Mouse (Mus musculus) spleen, postnatal 10 days (tissue): Measurements from ENCODE around the gene Tfdp2.
"Not testable (repeated sequence)": the region's sequence is repeated elsewhere in the genome, so short reads cannot be mapped to it uniquely, and the experiment has no call there.

Source experiments
- DNase-seq, 2 experiments: peaks; one replicate each; pipeline ENCODE4 v3.0.0; 2021 to 2022; ENCODE audit warnings: low spot score in 2 of 2

Tfdp2 gene

GRCm38 (mm10) chr9:96195885-96196622, at the start of gene Tfdp2:
Gene Tfdp2 (plus strand): TSS chr9:96196275.
- DNase-seq = peak; percentile 77 to 90

GRCm38 (mm10) chr9:96152801-96153200, 43.3 kb upstream of the Tfdp2 start:
- no peak for DNase-seq

GRCm38 (mm10) chr9:96158431-96158830, 37.6 kb upstream of the Tfdp2 start:
- DNase-seq = no peak

- no peak for DNase-seq
Measured at GRCm38 (mm10) chr9:96159047-96159446, 37.0 kb upstream of the Tfdp2 start.

- no peak for DNase-seq
Measured at GRCm38 (mm10) chr9:96160767-96161166, 35.3 kb upstream of the Tfdp2 start.

- no peak for DNase-seq
Measured at GRCm38 (mm10) chr9:96162421-96162820, 33.7 kb upstream of the Tfdp2 start.

GRCm38 (mm10) chr9:96163443-96163842, 32.6 kb upstream of the Tfdp2 start:
- DNase-seq = no peak

- not testable (repeated sequence) for DNase-seq
Measured at GRCm38 (mm10) chr9:96163983-96164382, 32.1 kb upstream of the Tfdp2 start.

- peak; percentile 80 to 85 for DNase-seq
Measured at GRCm38 (mm10) chr9:96167168-96167585, 28.9 kb upstream of the Tfdp2 start.

GRCm38 (mm10) chr9:96170600-96170999, 25.5 kb upstream of the Tfdp2 start:
- no peak for DNase-seq

GRCm38 (mm10) chr9:96184909-96185308, 11.2 kb upstream of the Tfdp2 start:
- DNase-seq = no peak

- no peak for DNase-seq
Measured at GRCm38 (mm10) chr9:96186701-96187100, 9.4 kb upstream of the Tfdp2 start.

- peak in 1 of 2 experiments; percentile 69 for DNase-seq
Measured at GRCm38 (mm10) chr9:96196636-96197181, 634 bp downstream of the Tfdp2 start.

GRCm38 (mm10) chr9:96197806-96198205, 1.7 kb downstream of the Tfdp2 start:
- DNase-seq = no peak

GRCm38 (mm10) chr9:96203663-96204062, 7.6 kb downstream of the Tfdp2 start:
- no peak for DNase-seq

- DNase-seq = no peak
Measured at GRCm38 (mm10) chr9:96207428-96207827, 11.4 kb downstream of the Tfdp2 start.

GRCm38 (mm10) chr9:96213036-96213645, 17.1 kb downstream of the Tfdp2 start:
- no peak for DNase-seq

- DNase-seq = no peak
Measured at GRCm38 (mm10) chr9:96214171-96214570, 18.1 kb downstream of the Tfdp2 start.

- no peak for DNase-seq
Measured at GRCm38 (mm10) chr9:96217299-96217698, 21.2 kb downstream of the Tfdp2 start.

- DNase-seq = peak in 1 of 2 experiments; percentile 28
Measured at GRCm38 (mm10) chr9:96217799-96218198, 21.7 kb downstream of the Tfdp2 start.

- no peak for DNase-seq
Measured at GRCm38 (mm10) chr9:96219114-96219669, 23.1 kb downstream of the Tfdp2 start.

GRCm38 (mm10) chr9:96220419-96220818, 24.3 kb downstream of the Tfdp2 start:
- no peak for DNase-seq

GRCm38 (mm10) chr9:96223302-96223701, 27.2 kb downstream of the Tfdp2 start:
- DNase-seq = no peak
